Mouse (Mus musculus) embryonic facial prominence, embryonic 12.5 days (tissue): Measurements from ENCODE around the gene Ptprk. TPM values are rescaled to one million over a fixed set of nuclear protein-coding genes. Genes with fewer than 3 reads are reported as not detected.

Source experiments
- microRNA-seq: library from miRNA; unstranded; fragments of <30 nt; microRNA quantifications from one replicate; pipeline ENCODE4, GENCODE M21; 2017
- polyA plus RNA-seq: library from polyadenylated mRNA; unstranded; fragments of >200 nt; fragmentation: Nextera tagmentation; extraction: Ambion mirVana; gene quantifications from 2 replicates; pipeline ENCODE4 v1.2.1, GENCODE M21; 2016

Gene Ptprk
- polyA plus RNA-seq, 1 experiment from 2014 or later: 36.8 TPM

Small RNA genes within 50 kb of the gene (microRNA-seq; reads per million reads assigned to microRNA genes)
- gene Gm22370: not detected
